Mouse (Mus musculus): Measurements from ENCODE around the gene Pla2g1b.

DNA sequence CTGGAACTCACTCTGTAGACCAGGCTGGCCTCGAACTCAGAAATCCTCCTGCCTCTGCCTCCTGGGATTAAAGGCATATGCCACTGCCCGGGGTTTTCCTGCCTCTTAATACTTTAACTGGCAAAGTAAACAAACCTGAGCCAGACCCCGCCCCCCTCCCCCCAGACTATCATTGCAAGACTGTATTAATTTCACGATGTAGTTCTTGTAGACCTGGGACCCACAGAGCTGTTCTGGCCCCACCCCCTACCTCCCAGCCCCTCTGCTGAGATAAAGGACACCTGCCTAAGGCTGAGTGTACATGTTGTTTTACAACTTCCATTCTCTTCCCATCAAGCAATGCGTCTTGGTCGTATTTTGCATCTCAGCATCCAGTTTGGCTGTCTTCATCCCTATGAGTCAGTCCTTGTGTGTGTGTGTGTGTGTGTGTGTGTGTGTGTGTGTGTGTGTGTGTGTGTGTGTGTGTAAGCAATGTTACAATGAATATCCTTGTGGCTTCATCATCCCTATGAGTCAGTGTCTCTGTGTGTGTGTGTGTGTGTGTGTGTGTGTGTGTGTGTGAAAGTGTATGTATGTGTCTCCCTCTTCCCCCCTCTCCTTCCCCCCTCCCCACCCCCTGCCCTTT, 26.8 kb downstream of the Pla2g1b start:
- TF ChIP-seq CTCF (IDR thresholded peaks at IDR 0.05; ENCODE audit: low read depth) = no peak
- no peak for TF ChIP-seq EP300 (IDR thresholded peaks at IDR 0.05; ENCODE audit: low read depth)

All from liver, postnatal 0 days (tissue).